Mouse (Mus musculus) intestine, embryonic 14.5 days (tissue): ENCODE measurements around the gene Pdzd2. TPM values are rescaled to one million over a fixed set of nuclear protein-coding genes. Genes with fewer than 3 reads are reported as not detected.

Experiments
- ATAC-seq: fragments of 200-750 bp; cut with Nextera tagmentation; replicated peaks from 2 replicates; pipeline ENCODE4 v1.8.0; 2017; ENCODE audit warnings: low read depth, moderate number of reproducible peaks, moderate TSS enrichment, moderate library complexity; ENCODE audit not compliant: low FRiP score, low TSS enrichment
- DNase-seq: peaks from one replicate; pipeline ENCODE4 v3.0.0-alpha.2; 2018; ENCODE audit warnings: low spot score
- H3K27ac ChIP-seq: fragments of 300-500 bp; sonication (generic); 2 replicates; pipeline ENCODE4 v1.5.1; 2014; ENCODE audit warnings: low read depth, mild to moderate bottlenecking, control low read depth
- H3K27me3 ChIP-seq: fragments of 300-500 bp; sonication (generic); replicated peaks from 2 replicates; pipeline ENCODE4 v1.6.1; 2014; ENCODE audit warnings: low read length, control low read depth; ENCODE audit not compliant: control insufficient read depth, insufficient read depth
- H3K36me3 ChIP-seq: fragments of 300-500 bp; sonication (generic); 2 replicates; pipeline ENCODE4 v1.6.1; 2014; ENCODE audit warnings: low read length, control low read depth; ENCODE audit not compliant: control insufficient read depth, insufficient read depth
- H3K4me1 ChIP-seq: fragments of 300-500 bp; sonication (generic); replicated peaks from 2 replicates; pipeline ENCODE4 v1.6.1; 2014; ENCODE audit warnings: low read length, control low read depth, mixed read lengths; ENCODE audit not compliant: control insufficient read depth, insufficient read depth
- H3K4me2 ChIP-seq: fragments of 300-500 bp; sonication (generic); 2 replicates; pipeline ENCODE4 v1.6.1; 2014; ENCODE audit warnings: low read length
- H3K4me3 ChIP-seq: fragments of 300-500 bp; sonication (generic); 2 replicates; pipeline ENCODE4 v1.5.1; 2014; ENCODE audit warnings: low read depth, low read length, control low read depth, mixed read lengths
- H3K9ac ChIP-seq: fragments of 300-500 bp; sonication (generic); 2 replicates; pipeline ENCODE4 v1.6.1; 2014; ENCODE audit warnings: mild to moderate bottlenecking, low read length
- H3K9me3 ChIP-seq: fragments of 300-500 bp; sonication (generic); 2 replicates; pipeline ENCODE4 v1.6.1; 2016; ENCODE audit warnings: low read length, control low read depth; ENCODE audit not compliant: control insufficient read depth
- WGBS: fragments of 180-500 bp; shearing (Covaris S2); extraction: QIAGEN DNeasy Blood & Tissue Kit; methylation state at CpG from one replicate; pipeline ENCODE4 v1.1.7; 2014; 5-methylcytosine and 5-hydroxymethylcytosine counted together
- polyA plus RNA-seq: library from polyadenylated mRNA; unstranded; fragments of >200 nt; fragmentation: Nextera tagmentation; extraction: Ambion mirVana; gene quantifications from 2 replicates; pipeline ENCODE4 v1.2.1, GENCODE M21; 2014

Gene Pdzd2
- polyA plus RNA-seq, 1 experiment from 2014 or later = 16.2 TPM

DNA sequence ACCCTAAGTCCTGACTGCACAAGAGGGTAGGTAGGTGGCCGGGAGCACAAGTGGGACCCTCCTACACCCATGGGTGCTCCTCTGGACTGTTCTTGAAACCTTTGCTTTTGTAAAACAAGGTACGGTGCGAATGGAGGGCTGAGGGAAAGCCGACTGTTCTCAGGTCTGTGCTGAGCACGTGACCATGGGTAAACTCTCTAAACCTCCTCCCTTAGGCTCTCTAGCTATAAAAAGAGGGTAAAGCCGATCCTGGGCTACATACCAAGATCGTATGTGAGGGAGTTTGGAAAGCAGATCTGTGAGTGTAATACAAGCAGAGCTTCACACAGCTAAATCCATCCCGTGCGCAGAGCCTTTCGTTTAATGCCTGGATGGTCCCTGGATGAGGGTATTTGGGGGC is 23.4 kb upstream of the Pdzd2 start:
- Histone ChIP-seq H3K9me3 (no peaks in the 10 kb centered on the region), H3K4me1 (no peaks in the 10 kb centered on the region), H3K27me3 (no peaks in the 10 kb centered on the region), H3K36me3 (no peaks in the 10 kb centered on the region), H3K4me2 (no peak overlapping the region), H3K4me3 (no peak overlapping the region), H3K27ac (no peak overlapping the region), H3K9ac (no peak overlapping the region)
- no peak for ATAC-seq
- 67% methylated on average over 10 of the region's 10 CpGs for WGBS
- DNase-seq = no peak

DNA sequence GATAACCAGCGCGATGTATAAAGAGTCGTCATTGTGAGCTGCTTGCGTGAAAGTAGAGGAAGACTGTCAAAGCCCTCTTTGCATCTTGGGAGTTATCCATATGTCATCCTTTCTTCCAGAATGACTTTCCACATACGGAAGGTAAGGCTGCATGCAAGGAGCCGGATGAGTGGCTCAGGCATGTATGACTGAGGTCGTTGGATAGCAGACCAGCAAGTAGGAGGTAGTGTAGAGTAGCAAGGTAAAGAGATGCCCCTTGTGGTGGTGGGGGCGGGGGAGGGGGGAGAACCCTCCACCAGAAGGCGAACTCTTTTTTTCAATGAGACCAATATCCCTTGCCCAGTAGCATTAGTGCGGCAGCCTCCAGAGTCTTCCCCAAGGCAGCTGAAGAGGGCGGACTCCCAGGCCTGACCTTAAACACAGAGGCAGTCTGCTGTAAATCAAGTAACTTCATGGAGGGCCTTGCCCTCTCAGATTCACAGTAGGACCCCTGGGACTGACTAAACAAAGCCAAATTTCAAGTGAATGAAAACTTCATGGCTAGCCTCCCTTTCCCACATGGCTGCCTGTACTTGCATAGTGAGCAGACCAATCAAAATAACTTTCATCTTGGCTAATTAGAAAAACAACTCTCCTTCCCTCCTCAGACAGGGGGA is 22.7 kb upstream of the Pdzd2 start:
- ATAC-seq (no peak), DNase-seq (no peak)
- no peak overlapping the region for H3K4me2 ChIP-seq
- H3K4me1 ChIP-seq = no peaks in the 10 kb centered on the region
- no peak overlapping the region for H3K9ac ChIP-seq
- no peaks in the 10 kb centered on the region for H3K9me3 ChIP-seq
- H3K27me3 ChIP-seq = no peaks in the 10 kb centered on the region
- 70% methylated on average over 11 of the region's 11 CpGs for WGBS
- no peaks in the 10 kb centered on the region for H3K36me3 ChIP-seq
- H3K4me3 ChIP-seq = no peak overlapping the region
- H3K27ac ChIP-seq = no peak overlapping the region

DNA sequence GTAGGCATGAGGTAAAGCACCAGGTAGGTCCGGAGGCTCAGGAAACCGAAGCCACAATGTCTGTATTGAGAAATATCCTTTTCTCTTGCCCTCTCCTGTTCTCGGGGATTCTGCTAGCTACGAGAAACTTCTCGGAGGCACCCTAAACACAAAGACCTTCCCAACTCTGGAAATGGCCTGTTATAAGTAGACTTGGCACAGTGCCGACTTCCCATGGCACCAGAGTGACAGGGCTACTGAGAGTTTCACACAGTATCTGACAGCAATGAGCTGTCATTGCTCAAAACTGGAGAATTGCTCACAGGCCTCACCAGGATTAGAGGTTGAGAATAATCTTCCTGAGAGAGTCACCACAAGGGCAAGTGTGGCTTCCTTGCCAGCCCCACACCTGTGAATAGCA is 21.0 kb upstream of the Pdzd2 start:
- ATAC-seq (no peak), DNase-seq (no peak)
- H3K36me3 ChIP-seq = no peaks in the 10 kb centered on the region
- 90% methylated on average over 6 of the region's 6 CpGs for WGBS
- H3K27me3 ChIP-seq = no peaks in the 10 kb centered on the region
- no peaks in the 10 kb centered on the region for H3K4me1 ChIP-seq
- no peak overlapping the region for H3K27ac ChIP-seq
- H3K4me3 ChIP-seq = no peak overlapping the region
- no peaks in the 10 kb centered on the region for H3K9me3 ChIP-seq
- no peak overlapping the region for H3K9ac ChIP-seq
- no peak overlapping the region for H3K4me2 ChIP-seq

DNA sequence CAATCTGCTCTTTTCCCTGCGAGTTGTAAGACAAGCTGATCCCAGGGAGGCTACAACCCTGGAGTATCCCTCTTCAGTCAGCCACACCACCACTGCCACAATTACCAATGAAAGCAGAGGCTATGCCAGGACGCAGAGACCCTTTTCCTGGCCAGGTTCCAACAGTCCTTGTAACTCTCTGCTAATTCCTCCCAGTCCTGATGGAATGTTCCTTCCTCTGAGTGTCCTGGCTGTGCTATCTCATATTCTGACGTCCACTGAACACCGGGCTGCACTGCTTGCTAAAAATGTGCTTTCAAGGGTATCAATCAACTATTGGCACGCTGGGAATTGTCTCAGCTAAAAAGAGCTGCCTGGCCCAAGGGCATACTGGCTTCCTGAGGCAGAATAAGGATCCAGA is 18.7 kb upstream of the Pdzd2 start:
- no peak for DNase-seq
- Histone ChIP-seq H3K36me3 (no peaks in the 10 kb centered on the region), H3K27me3 (no peaks in the 10 kb centered on the region; the same call in 1 of the 2 replicates), H3K9me3 (no peaks in the 10 kb centered on the region), H3K4me1 (no peaks in the 10 kb centered on the region), H3K4me3 (no peak overlapping the region), H3K27ac (no peak overlapping the region), H3K9ac (no peak overlapping the region), H3K4me2 (no peak overlapping the region)
- WGBS = 38% methylated on average over 5 of the region's 5 CpGs
- no peak for ATAC-seq

DNA sequence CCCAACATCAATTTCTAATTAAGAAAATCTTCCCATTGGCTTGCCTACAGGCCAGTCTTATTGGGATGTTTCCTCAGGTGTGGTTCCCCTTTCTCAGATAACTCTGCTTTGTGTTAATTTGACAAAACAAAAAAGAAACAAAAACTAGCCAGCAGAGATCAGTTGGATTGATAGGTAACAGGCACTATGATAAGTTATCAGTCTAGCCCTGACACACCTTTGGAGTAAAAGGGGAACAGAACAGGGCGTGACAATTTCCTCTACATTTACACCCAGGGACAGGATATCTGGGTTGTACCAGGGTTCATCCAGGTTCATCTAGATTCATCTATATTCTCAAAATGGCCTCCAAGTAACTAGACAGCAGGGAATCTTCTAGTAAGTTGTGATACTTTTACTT is 18.0 kb upstream of the Pdzd2 start:
- Histone ChIP-seq H3K9ac (no peak overlapping the region), H3K4me2 (no peak overlapping the region), H3K36me3 (no peaks in the 10 kb centered on the region), H3K27me3 (no peaks in the 10 kb centered on the region; the same call in 1 of the 2 replicates), H3K9me3 (no peaks in the 10 kb centered on the region), H3K4me3 (no peak overlapping the region), H3K4me1 (no peaks in the 10 kb centered on the region), H3K27ac (no peak overlapping the region)
- WGBS = 83% methylated on average over 1 of the region's 1 CpGs
- ATAC-seq (no peak), DNase-seq (no peak)

DNA sequence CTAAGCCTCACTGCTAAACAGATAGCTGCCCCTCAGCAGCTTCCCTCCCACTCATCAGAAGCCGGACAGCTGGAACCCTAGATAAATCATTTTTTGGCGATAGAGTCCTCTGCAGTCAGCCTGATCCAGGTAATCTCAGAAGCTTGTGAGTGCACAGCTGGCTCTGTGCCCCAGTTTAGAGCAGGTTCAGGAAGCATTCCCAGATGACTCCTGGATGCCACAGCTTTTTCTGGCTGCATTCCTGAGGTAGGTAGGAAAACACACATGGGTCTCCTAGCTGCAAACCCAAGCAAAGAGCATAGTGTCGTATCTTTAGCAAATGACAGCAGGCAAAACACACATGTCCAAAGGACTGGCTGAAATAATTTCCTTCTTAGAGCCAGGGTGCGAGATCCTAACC is 13.5 kb upstream of the Pdzd2 start:
- DNase-seq = no peak
- H3K27me3 ChIP-seq = no peaks in the 10 kb centered on the region; the same call in 1 of the 2 replicates

DNA sequence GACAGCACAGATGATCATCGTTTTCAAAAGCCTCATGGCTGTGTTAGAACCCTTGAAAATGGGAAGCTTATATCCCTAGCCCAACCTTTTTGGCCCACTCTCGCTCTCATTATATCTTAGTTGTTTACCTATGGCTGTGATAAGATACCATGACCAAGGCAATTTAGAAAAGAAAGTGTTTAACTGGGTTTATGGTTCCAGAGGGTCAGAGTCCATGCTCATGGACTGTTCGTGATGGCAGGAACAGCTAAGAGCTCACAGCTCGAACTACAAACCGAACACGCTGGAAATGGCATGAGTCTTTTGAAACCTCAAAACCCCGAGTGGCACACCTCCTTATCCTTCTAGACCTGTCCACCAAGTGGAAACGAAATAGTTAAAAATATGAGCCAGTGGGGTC is 11.2 kb upstream of the Pdzd2 start:
- Histone ChIP-seq H3K4me1 (peaks cover 4% of the 10 kb centered on the region), H3K27me3 (no peaks in the 10 kb centered on the region; the same call in 1 of the 2 replicates), H3K9me3 (no peaks in the 10 kb centered on the region), H3K9ac (no peak overlapping the region), H3K27ac (no peak overlapping the region), H3K4me2 (no peak overlapping the region), H3K4me3 (no peak overlapping the region), H3K36me3 (no peaks in the 10 kb centered on the region)
- DNase-seq = no peak
- no peak for ATAC-seq
- WGBS = 82% methylated on average over 8 of the region's 8 CpGs

More for the DNA sequence above, 13.5 kb upstream of the Pdzd2 start:
- no peak for ATAC-seq
- peaks cover 4% of the 10 kb centered on the region for H3K4me1 ChIP-seq
- no peak overlapping the region for H3K4me2 ChIP-seq
- H3K4me3 ChIP-seq = no peak overlapping the region
- no peak overlapping the region for H3K9ac ChIP-seq
- no peaks in the 10 kb centered on the region for H3K36me3 ChIP-seq
- WGBS = 41% methylated on average over 4 of the region's 4 CpGs
- H3K27ac ChIP-seq = no peak overlapping the region
- no peaks in the 10 kb centered on the region for H3K9me3 ChIP-seq

DNA sequence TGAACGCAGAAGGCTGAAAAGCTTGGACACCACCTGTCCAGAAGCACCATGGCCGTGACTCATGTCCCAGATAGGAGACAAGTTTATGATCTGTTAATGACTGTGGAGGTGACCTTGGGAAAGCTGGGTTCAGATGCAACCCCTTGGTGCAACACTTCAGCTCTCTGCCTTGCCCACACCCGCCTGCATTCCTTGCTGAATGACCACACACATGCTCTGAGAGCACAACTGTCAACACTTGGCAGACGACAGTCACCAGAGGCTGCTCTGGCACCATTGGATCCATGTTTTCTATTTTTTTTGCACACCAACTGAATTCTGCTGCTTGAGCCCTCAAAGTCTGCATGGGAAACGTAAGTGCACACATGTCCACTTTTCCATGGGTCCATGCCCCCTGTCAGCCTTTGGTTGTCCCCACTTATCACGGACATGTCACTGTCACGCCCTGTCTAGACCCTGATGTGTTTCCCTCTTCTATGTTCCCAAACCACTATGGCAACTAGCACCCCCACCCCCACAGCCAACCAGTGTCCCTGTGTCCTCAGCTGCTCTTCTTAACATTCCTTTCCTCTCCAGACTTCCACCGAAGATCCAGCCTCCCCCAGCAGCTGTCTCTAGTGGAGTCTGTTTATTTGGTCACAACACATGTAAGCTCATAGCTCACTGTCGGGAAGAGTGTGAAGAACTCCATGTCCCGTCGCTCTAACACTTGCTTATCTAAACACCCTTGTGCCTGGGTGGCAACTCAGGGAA is 10.0 kb upstream of the Pdzd2 start:
- H3K4me2 ChIP-seq = no peak overlapping the region
- no peak for ATAC-seq
- H3K36me3 ChIP-seq = no peaks in the 10 kb centered on the region
- no peak overlapping the region for H3K9ac ChIP-seq
- 50% methylated on average over 11 of the region's 11 CpGs for WGBS
- no peaks in the 10 kb centered on the region for H3K9me3 ChIP-seq
- no peaks in the 10 kb centered on the region; the same call in 1 of the 2 replicates for H3K27me3 ChIP-seq
- no peak overlapping the region for H3K4me3 ChIP-seq
- H3K4me1 ChIP-seq = peaks cover 4% of the 10 kb centered on the region
- no peak overlapping the region for H3K27ac ChIP-seq
- DNase-seq = no peak
